Mouse (Mus musculus) cerebellum, postnatal 14 days (tissue): Measurements from ENCODE around the gene Lrp8.
A peak's percentile ranks its signal among the peaks of the same experiment; 100 is the strongest.

Experiments used
- DNase-seq, 2 experiments: peaks; one replicate each; pipeline ENCODE4 v3.0.0; 2021; ENCODE audit warnings: mixed read lengths in 2 of 2

Gene Lrp8

DNA sequence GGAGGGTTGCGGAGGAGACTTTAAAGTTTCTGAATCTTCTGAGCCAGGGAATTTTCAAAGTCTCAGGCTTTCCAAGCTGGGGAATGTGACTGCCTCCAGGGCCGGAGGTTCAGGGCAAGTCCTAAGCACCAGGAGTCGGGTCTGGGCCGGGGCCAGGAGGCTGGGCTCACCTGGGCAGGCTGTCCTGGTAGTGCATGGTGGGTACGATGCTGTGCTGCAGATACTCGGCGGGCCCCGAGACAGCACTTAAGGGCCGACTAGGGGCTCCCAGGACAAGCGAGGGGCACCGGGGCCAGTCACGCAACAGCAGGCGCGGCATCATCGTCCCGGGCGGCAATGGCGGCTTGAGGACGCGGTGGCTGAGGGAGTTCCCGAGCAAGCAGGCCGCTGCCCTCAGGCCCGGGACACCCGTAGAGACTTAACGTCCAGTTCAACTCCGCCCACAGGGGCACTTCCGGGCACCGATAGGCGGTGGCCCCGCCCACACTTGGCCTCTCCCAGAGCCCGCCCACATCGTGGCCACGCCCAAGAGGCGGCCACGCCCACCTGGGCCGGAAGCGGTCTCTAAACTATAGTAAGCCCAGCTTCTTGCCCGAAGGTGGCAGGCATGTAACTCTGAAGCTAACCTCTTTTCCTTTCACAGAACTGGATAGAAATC, 121.2 kb downstream of the Lrp8 start, which contains the start of gene Cpt2:
Gene Cpt2, minus strand, starts transcription at position 466 of the 658 bp plus-strand sequence.
- peak; percentile 83 to 89 for DNase-seq

DNA sequence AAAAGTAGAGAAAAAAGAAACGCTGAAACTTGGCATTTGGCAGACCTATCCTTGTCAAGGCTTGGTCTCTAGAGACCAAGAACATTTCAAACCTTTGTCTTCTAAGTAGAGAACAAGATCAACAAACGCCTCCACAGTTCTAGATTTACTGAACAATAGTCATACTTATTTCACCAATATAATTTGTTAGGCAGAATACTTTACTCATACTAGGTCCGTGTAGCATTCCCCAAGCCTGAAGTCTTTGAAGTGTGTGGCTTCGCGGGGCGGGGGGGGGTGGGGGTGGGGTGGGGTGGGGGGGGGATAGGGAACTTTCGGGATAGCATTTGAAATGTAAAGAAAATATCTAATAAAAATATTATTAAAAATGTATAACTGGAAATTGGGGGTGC, 121.7 kb downstream of the Lrp8 start:
- no peak for DNase-seq
